Mouse (Mus musculus) skeletal muscle tissue, postnatal 0 days (tissue): ENCODE results near the gene Hyls1. TPM values are rescaled to one million over a fixed set of nuclear protein-coding genes. Genes with fewer than 3 reads are reported as not detected.

Source experiments
- polyA plus RNA-seq: library from polyadenylated mRNA; unstranded; fragments of >200 nt; fragmentation: Nextera tagmentation; extraction: Ambion mirVana; gene quantifications from 2 replicates; pipeline ENCODE4 v1.2.1, GENCODE M21; 2015

Hyls1 gene
- 3.5 and 4.1 TPM in 2 replicates for polyA plus RNA-seq

GRCm38 (mm10) chr9:35569571-35570534, at the start of gene Hyls1, which contains the start of gene Pate2:
Gene Hyls1, minus strand, starts transcription at chr9:35570398.
Gene Pate2, plus strand, starts transcription at chr9:35570284.

GRCm38 (mm10) chr9:35611841-35612240, 41.6 kb upstream of the Hyls1 start, which contains the start of gene Pate4:
Gene Pate4, minus strand, starts transcription at chr9:35611941.

DNA sequence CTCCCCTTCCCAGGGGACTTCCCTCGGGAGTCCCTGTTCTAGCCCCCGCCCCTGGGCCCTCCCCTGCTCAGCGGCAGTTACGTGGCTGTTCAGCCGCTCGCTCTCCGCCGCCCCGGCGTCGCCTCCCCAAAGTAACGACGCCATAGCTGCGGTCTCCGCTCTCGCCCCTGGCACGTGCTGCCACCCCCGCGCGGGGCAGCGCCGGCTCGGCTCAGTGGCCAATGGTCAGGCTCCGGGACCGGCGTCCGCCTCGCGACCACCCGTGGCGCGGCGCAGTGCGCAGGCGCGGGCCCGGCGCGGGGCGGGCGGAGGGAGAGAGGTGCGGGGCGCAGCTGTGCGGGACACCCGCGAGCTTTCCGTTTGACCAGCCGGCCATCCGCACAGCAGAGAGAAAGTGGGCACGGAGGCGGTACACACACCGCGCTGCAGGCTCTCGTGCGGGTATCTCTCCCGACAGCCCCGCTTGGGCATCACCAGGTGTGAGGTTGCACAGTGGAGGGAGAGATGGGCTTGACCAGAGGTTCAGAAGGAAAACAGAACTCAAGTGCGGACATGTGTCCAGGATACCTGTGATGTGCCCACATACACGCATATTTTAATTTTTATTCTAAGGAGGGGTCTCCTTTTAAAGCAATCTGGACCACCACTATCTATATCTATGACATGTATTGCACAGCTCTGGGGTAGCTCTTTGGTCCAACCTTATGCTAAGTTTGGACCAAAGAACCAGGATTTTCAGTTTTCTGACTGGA, 11.8 kb downstream of the Hyls1 start, which contains the start of the genes Ddx25 and Pus3:
Ddx25 (minus strand) TSS at position 272 of the 752 bp plus-strand sequence.
Pus3 (plus strand) TSS at position 339 of the 752 bp plus-strand sequence.

DNA sequence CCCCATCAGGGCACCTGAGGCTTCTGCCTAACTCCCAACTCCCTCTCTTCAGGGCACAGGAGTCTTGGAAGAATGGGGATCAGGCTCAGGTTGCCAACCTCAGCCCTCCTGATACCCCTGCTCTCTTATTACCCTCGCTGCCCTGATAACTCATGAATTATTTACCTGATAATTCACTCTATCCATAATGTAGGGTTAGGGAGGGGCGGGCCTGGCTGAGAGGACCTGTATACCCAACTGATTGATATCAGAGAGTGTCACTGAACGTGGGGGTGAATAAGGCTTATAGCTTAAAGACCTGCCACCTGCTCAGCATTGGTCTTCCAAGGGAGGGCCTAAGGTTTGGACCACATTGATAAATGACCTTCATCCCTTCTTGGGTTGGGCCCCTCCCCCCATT, 52.0 kb downstream of the Hyls1 start, which contains the start of gene Gm1113:
Gm1113 (minus strand) TSS at position 101 of the 400 bp plus-strand sequence.

Other genes starting within 250 kb of the Hyls1 start
- gene Cdon, start 149.3 kb downstream of the Hyls1 start, polyA plus RNA-seq, result 4.7 and 5.3 TPM in 2 replicates
- gene Gm1113, start 52.1 kb downstream of the Hyls1 start, polyA plus RNA-seq, result not detected in 2 replicates
- gene Ddx25, start 11.9 kb downstream of the Hyls1 start, polyA plus RNA-seq, result 0.37 and 0.44 TPM in 2 replicates
- gene Pus3, start 11.8 kb downstream of the Hyls1 start, polyA plus RNA-seq, result 9.1 and 9.9 TPM in 2 replicates
- gene Pate2, start 114 bp downstream of the Hyls1 start, polyA plus RNA-seq, result 0.28 and 0.59 TPM in 2 replicates
- not detected in 2 replicates for gene Pate4, start 41.5 kb upstream of the Hyls1 start, polyA plus RNA-seq
- not detected in 2 replicates for gene Pate3, start 77.8 kb upstream of the Hyls1 start, polyA plus RNA-seq
- not detected in 2 replicates for gene Pate1, start 117.0 kb upstream of the Hyls1 start, polyA plus RNA-seq
- gene Gm17677, start 170.7 kb upstream of the Hyls1 start, polyA plus RNA-seq, result not detected in 2 replicates
- not detected in 2 replicates for gene Gm17727, start 207.7 kb upstream of the Hyls1 start, polyA plus RNA-seq
- gene Gm27235, start 219.7 kb upstream of the Hyls1 start, polyA plus RNA-seq, result not detected in 2 replicates
- gene D730048I06Rik, start 219.7 kb upstream of the Hyls1 start, polyA plus RNA-seq, result not detected in 2 replicates